Mouse (Mus musculus) CD8-positive naive resting alpha-beta T cell, adult 2 months (primary cell): ENCODE results near the gene S100a1.

Source experiments
- DNase-seq, 2 experiments: peaks; one replicate each; pipeline ENCODE4 v3.0.0; 2022; ENCODE audit warnings: low read depth in 2 of 2, low spot score in 2 of 2

S100a1 gene

DNA sequence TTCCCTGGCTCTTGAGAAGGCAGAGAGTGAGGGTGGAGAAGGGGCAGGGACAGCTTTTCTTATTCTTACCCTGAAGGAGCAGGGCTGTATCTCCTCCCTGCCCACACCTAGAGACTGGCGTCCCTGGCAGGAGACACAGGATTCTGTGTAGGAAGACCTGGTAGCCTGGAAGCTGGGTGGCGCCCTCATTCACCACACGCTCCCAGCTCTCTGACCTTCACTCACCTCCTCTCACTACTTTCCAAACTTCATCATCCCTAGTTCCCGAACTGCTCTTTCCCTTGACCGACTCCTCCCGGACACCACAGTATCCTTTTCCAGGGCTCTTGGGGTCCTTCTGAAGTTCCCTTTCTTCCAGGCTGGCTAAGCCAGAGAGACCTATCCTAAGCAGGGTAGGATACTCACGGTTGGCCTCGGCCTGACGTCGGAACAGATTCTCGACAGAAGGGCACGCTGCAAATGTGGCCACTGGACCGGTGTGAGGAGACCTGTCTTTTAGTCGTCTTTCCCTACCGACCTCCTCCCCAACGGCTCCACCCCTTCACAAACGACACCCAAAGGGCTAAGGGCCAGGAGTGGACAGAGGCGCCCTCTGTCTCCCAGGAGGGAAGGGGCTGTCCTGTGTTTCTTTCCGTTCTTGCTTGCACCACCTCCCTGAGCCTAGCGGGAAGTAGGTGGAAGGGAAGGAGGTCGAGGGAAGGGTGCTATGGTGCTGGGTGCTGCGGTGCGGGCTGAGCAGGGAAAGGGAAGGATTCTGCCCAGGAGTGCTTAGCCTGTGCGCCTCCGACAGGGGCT lies at the start of gene S100a1, which contains the start of gene S100a13:
S100a1 (minus strand) TSS at position 597 of the 795 bp plus-strand sequence.
S100a13 (plus strand) TSS at position 640 of the 795 bp plus-strand sequence.
- no peak for DNase-seq

GRCm38 (mm10) chr3:90560008-90560628 lies 45.9 kb upstream of the S100a1 start, which contains the start of gene S100a3:
Gene S100a3 (plus strand): TSS chr3:90560578.
- no peak for DNase-seq

DNA sequence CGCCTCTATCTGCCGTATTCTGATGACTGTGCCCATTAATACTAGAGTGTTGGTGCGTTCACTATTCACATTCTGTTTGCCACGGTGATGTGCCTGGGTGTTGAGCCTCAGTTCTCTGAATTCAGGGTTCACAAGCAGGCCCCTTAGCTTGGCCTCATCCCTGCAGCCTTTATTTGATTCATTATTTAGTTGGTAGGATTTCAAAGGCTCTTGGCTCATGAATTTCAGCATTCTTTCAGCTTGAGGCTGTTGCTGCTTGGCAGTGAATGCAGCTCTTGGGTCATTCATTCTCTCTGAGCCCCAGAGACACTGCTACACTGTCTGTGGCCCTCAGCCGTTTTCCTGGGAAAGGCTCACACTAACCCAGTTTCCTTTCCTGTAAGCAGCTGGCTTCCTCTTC lies 41.8 kb upstream of the S100a1 start:
- DNase-seq: no peak

DNA sequence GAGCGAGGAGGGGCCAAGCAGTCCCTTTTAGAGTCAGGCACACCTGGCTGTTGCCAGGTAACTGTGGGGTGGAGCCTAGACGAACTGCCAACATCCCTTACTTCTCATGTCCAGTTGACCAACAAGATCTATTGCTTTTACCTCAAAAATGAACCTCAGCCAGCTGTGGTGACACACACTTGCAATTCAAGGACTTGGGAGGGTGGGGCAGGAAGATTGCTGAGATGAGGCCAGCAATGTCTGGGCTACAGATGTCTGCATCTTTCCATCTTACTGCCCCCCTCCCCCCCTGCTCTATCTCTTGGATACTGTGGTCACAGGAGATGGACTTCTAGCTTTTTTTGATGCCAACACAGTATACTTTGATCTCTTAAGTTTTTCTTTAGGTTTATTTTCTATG lies 38.0 kb upstream of the S100a1 start:
- no peak for DNase-seq

DNA sequence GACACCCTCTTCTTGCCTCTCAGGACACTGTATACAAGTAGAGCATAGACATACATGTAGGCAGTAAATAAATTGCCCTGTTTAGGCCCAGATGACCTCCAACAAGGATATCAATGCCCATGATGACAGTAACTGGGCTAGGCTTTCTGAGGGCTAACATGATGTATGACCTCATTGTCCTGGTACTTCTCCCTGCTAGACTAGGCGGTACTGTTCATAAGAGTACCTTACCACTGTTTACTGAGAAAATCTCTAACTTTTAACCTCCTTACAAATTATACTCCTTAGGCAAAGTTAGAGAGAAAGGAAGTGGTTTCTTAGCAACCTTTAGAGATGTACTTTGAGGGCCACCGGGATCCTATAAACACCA lies 36.2 kb upstream of the S100a1 start:
- DNase-seq: no peak

GRCm38 (mm10) chr3:90549676-90550420 lies 35.7 kb upstream of the S100a1 start:
- DNase-seq: no peak

DNA sequence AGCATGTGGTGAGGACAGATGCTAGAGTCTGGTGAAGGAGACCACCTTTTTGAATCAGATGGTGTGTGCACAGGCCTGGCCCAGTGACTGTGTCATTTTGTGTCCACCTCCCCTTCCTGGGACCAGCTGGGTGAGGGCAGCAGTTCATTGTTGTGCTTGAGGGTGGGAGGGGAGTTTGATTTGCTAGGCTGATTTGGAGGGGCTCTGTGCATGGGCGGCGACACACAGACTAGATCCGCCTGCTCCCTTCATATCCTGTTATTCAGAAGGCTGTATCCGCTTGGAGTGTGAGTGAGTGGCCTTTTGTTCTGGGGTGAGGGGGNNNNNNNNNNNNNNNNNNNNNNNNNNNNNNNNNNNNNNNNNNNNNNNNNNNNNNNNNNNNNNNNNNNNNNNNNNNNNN lies 26.7 kb upstream of the S100a1 start:
- DNase-seq: no peak

DNA sequence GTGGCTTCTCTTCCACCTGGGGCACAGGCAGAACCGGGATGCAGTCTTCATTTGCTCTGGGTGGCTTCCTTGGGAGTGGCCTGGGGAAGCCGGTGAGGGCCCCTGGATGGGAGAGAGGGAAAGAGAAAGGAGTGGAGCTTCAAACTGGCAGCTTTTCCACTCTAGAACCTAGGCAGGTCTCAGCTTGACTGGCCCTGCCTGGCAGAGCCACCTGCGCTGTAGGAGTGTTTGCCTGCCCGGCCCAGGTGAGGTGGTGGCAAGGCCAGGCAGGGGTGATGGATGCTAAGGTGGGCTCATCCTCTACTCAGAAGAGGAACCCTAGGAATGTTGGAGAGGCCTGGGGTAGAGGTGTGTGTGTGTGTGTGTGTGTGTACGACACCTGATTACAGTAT lies 23.7 kb upstream of the S100a1 start:
- no peak for DNase-seq

DNA sequence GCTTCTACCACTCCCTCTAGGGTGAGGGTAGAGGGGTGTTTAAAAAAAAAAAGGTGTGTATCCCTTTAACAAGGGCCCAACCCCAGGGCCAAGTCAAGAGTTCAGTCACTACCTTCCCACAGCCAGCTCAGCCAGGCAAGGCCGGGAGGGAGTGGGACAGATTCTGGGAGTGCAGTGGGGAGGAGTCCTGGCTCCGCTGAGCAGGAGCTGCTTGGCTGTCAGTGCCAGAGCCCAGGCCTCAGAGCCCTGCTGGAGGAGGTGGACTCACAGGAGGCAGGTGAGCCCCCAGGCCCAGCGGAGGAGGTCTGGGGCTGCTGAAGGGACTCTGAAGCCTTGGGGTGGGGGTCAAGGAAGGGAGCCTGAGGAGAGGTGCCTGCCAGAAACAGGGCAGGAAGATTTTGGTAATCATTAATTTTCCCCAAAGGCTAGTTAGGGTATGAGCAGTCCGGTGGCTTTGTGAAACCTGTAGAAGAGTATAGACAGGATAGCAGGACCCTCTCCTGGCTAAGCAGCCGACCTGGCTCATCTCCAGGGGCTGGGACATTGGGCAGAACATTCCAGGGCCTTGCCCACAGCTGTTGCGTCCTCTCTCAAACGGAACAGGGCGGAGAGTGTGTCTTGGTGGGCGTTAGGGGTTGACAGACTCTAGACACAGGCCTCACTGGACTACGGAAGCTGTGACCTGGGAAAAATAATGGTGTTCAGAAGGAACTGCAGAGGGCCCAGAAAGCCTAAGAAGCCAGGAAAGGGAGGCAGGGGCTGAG lies 23.1 kb upstream of the S100a1 start, which contains the start of gene S100a16:
S100a16 (plus strand) TSS at position 114 of the 764 bp plus-strand sequence.
- no peak for DNase-seq

- DNase-seq: no peak
These were observed 21.3 kb upstream of the S100a1 start for GRCm38 (mm10) chr3:90535446-90535845.

DNA sequence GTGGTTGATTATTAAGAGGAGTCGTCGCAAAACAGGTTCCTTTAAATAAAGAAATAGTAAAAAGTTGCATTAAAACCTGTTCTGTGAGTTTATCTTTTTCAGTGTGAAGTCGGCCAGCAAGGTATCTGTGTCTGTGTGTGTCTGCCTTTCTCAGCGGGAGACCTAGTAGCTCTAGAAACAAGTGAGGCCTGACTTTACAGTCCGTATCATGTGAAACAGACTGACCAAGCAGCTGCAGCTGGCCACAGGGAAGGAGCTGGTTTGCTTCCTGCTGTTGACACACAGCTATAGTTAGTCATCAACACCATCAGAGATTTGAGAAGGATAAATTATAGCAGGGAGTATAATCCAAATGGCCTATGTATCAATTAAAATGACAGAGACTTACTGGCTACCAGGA lies 17.5 kb upstream of the S100a1 start:
- DNase-seq: no peak

- DNase-seq: no peak
These were observed 13.2 kb upstream of the S100a1 start for GRCm38 (mm10) chr3:90527291-90527873.

- DNase-seq: no peak
These were observed 12.4 kb upstream of the S100a1 start, which contains the start of gene S100a14 for GRCm38 (mm10) chr3:90526580-90526979. Gene S100a14 (plus strand): TSS chr3:90526856.

- no peak for DNase-seq
These were observed 11.9 kb upstream of the S100a1 start for GRCm38 (mm10) chr3:90526076-90526475.

- DNase-seq: peak in 1 of 2 experiments; percentile 11
These were observed 11.2 kb upstream of the S100a1 start for GRCm38 (mm10) chr3:90525421-90525820.

- no peak for DNase-seq
These were observed 3.5 kb upstream of the S100a1 start for GRCm38 (mm10) chr3:90517711-90518110.

GRCm38 (mm10) chr3:90515789-90516188 lies 1.6 kb upstream of the S100a1 start:
- no peak for DNase-seq

DNA sequence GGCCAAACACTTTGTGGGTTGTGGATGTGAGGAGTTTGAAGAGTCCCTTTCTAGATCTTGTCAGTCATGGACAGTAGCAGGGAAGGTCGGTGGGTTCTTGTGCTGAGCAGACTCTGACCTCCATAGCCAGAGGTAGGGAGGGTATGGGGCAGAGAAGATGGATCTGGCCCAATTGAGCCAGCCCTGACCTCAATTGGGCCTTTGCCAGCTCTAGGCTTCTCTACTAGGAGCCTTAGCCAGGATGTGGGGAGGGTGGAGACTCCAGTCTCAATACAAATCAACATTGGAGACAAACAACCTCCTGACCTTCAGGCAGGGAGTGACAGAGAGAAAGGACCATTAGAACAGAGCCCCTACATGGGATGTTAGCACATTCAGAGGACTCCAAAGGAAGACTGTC lies 1.1 kb upstream of the S100a1 start:
- DNase-seq: peak in 1 of 2 experiments; percentile 11

GRCm38 (mm10) chr3:90514691-90515090 lies 499 bp upstream of the S100a1 start:
- peak; percentile 35 to 40 for DNase-seq

- DNase-seq: no peak
These were observed 1.1 kb downstream of the S100a1 start for GRCm38 (mm10) chr3:90512948-90513642.
